Mouse (Mus musculus) heart, adult 9 months (tissue): ENCODE data around the gene Nup85.

Source experiments
- DNase-seq, 2 experiments: peaks; one replicate each; pipeline ENCODE4 v3.0.0; 2022; ENCODE audit warnings: low spot score in 2 of 2

The Nup85 gene

GRCm38 (mm10) chr11:115613138-115613945 lies 49.1 kb downstream of the Nup85 start:
- DNase-seq, result no peak

GRCm38 (mm10) chr11:115614346-115615107 lies 50.3 kb downstream of the Nup85 start:
- DNase-seq, result no peak

- no peak for DNase-seq
These were observed 51.0 kb downstream of the Nup85 start for GRCm38 (mm10) chr11:115615108-115615825.

- DNase-seq, result no peak
These were observed 51.6 kb downstream of the Nup85 start for GRCm38 (mm10) chr11:115615875-115616274.

GRCm38 (mm10) chr11:115616371-115616770 lies 52.1 kb downstream of the Nup85 start:
- DNase-seq, result no peak

- no peak for DNase-seq
These were observed 52.7 kb downstream of the Nup85 start for GRCm38 (mm10) chr11:115616893-115617292.

GRCm38 (mm10) chr11:115618001-115618400 lies 53.8 kb downstream of the Nup85 start:
- no peak for DNase-seq

- no peak for DNase-seq
These were observed 54.7 kb downstream of the Nup85 start for GRCm38 (mm10) chr11:115618732-115619516.

- DNase-seq, result no peak
These were observed 55.7 kb downstream of the Nup85 start for GRCm38 (mm10) chr11:115619949-115620348.

GRCm38 (mm10) chr11:115623487-115624070 lies 59.3 kb downstream of the Nup85 start:
- no peak for DNase-seq

- no peak for DNase-seq
These were observed 61.6 kb downstream of the Nup85 start for GRCm38 (mm10) chr11:115625877-115626276.

- no peak for DNase-seq
These were observed 62.8 kb downstream of the Nup85 start for GRCm38 (mm10) chr11:115626824-115627616.

- DNase-seq, result peak; percentile 100
These were observed 63.7 kb downstream of the Nup85 start, which contains the start of gene Slc25a19 for GRCm38 (mm10) chr11:115627705-115628464. Slc25a19 (minus strand) TSS chr11:115628295.

GRCm38 (mm10) chr11:115628465-115629101 lies 64.3 kb downstream of the Nup85 start:
- DNase-seq, result no peak

GRCm38 (mm10) chr11:115629734-115630531 lies 65.7 kb downstream of the Nup85 start:
- no peak for DNase-seq

- peak; percentile 53 to 68 for DNase-seq
These were observed 66.6 kb downstream of the Nup85 start for GRCm38 (mm10) chr11:115630532-115631504.

- no peak for DNase-seq
These were observed 67.3 kb downstream of the Nup85 start for GRCm38 (mm10) chr11:115631505-115631890.
